Mouse (Mus musculus) T-helper 17 cell (primary cell): ENCODE measurements around the gene Slc16a6.
"Not testable (repeated sequence)": the region's sequence is repeated elsewhere in the genome, so short reads cannot be mapped to it uniquely, and the experiment has no call there.

ENCODE experiments used
- in situ Hi-C, 2 experiments: fragments of 300-600 bp; cut with MboI, MseI; formaldehyde crosslinking; loops; 1 replicate in 1 of 2; 2 replicates in 1 of 2; pipeline ENCODE4 v1.15.1; 2025; ENCODE audit warnings: high pct_unique_total_duplicates in 2 of 2

The Slc16a6 gene

GRCm38 (mm10) chr11:109473171-109474085 is at the start of gene Slc16a6, which contains the start of gene Arsg:
Gene Slc16a6, minus strand, starts transcription at chr11:109473598.
Gene Arsg, plus strand, starts transcription at chr11:109473374.
- in situ Hi-C loops: loop anchor here in 1 of 2 experiments (10.0 kb wide), 1 partner anchor 861 kb away; the partner anchor contains the start of gene Abca5

DNA sequence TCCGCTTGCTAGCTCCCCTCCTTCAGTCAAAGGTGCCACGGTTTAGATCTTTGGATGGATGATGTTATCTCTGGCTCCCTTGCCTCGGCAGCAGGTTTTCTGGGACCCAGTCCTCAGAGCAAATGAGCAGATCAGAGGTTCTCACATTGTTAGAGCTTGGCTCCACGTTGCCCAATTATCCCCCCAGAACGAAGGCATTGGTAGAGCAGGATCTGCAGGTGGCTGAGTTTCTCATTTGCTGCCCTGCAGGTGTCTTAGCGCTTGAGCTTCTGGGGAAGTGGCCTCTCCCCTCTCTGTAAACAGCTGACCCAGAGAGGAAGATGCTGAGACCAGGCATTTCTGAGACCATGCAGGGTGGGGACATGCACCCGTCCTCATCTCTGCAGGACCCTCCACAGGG is 47.6 kb upstream of the Slc16a6 start:
- in situ Hi-C loops: no loop called here

GRCm38 (mm10) chr11:109517816-109518215 is 44.4 kb upstream of the Slc16a6 start:
- in situ Hi-C loops: no loop called here

- in situ Hi-C loops: no loop called here
These were observed 43.9 kb upstream of the Slc16a6 start for GRCm38 (mm10) chr11:109517330-109517729.

GRCm38 (mm10) chr11:109514064-109514612 is 40.7 kb upstream of the Slc16a6 start:
- in situ Hi-C loops: no loop called here

DNA sequence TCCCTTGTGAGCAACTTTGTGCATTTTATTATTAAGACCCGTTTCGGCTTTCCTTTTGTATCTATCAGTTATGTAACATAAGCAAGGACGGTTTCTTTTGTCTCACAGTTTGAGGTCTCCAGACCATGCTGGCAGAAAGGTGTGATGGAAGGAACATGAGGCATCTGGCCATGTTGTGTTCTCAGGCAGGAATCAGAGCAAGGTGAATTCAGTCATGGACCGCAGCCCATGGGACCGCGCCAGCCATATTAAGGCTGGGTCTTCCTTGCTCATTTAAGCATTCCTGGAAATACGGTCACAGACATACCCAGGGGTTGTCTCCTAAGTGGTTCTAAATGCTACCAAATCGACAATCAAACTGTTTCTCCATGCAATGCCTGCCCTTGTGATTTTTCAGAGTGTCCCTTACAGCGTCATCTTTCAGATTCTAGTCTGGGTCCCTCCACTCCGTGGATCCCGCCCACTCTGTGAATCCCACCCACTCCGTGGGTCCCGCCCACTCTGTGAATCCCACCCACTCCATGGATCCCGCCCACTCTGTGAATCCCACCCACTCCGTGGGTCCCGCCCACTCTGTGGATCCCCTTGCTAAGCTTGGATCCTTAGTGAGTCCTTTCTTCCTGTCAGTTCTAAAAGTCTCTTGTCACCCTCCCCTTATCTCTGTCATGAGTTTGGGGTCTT is 39.7 kb upstream of the Slc16a6 start:
- in situ Hi-C loops: no loop called here

DNA sequence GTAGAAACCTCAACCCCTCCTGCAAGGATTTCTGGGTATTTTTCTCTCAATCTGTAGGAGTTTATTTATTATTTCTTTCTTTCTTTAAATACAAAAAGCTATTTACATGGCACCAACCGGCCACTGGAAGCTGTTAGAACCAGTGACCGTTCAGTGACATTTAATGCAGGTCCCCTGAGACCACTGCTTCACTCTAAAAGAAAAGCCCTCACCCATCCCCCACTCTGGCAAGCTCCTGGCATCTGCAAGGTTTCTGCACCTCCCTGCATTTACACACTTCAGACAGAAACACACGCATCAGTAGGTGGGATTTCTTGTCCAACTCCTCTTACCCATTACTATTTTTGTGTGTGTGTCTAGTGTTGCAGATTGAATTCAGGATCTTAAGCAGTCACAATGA is 33.7 kb upstream of the Slc16a6 start:
- in situ Hi-C loops: loop anchor here in 1 of 2 experiments (10.0 kb wide), 1 partner anchor 522 kb away; no protein-coding TSS in a partner anchor

GRCm38 (mm10) chr11:109505823-109506222 is 32.4 kb upstream of the Slc16a6 start:
- in situ Hi-C loops: loop anchor here in 1 of 2 experiments (10.0 kb wide), 1 partner anchor 521 kb away; no protein-coding TSS in a partner anchor

GRCm38 (mm10) chr11:109504977-109505376 is 31.6 kb upstream of the Slc16a6 start:
- in situ Hi-C loops: loop anchor here in 1 of 2 experiments (10.0 kb wide), 1 partner anchor 520 kb away; no protein-coding TSS in a partner anchor

DNA sequence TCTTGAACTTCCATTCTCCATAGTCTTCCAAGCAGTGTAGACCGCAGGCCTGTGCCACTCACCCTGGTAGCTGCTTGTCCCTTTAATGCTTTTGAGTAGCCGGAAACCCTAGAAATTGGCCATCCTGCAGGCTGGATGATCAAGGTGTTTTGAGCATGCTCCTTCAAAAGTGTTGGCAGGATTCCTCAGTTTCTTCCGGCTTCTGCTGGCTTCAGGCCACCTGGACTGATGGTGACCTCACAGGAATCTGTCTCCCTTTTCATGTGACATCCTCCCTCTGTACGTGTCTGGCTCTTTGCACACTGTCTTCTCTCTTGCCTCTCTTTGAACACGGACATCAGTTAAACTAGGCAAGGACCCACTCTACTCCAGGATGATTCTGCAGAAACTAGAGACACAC is 26.8 kb upstream of the Slc16a6 start:
- in situ Hi-C loops: loop anchor here in 1 of 2 experiments (10.0 kb wide), 1 partner anchor 515 kb away; no protein-coding TSS in a partner anchor

- in situ Hi-C loops: no loop called here
These were observed 24.6 kb upstream of the Slc16a6 start for GRCm38 (mm10) chr11:109497990-109498389.

GRCm38 (mm10) chr11:109496996-109497714 is 23.8 kb upstream of the Slc16a6 start:
- in situ Hi-C loops: no loop called here

GRCm38 (mm10) chr11:109496475-109496993 is 23.1 kb upstream of the Slc16a6 start:
- in situ Hi-C loops: no loop called here

DNA sequence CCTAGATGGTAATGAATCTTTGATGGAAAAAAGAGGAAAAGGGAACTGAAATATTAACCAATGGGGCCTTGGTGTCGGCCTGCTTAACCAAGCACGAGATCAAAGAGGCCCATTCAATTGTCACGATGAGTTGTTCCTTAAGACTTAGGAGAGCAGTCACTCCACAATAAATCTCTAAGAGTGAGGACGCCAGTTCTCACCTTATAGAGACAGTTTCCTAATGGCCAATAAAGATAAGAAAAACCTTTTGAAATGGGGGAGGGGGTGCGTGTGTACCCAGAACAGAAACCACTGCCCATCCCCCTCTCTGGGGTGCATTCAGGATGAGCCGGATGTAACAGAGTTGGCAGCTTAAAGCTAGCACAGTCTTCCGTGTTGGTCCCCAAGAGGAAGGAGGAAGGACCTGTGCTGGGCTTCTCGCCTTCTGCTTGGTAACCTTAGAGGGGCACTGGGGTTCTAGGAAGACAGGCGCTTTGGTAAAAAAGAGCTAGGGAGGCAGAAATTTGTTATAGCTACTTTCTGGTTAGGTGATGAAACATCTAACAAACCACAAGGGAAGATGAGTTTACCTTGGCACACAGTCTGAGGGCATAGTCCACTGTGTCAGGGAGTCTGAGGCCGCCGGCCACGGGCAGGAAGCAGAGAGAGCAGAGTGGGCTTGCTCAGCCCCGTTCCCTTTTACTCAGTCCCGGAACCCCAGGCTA is 22.5 kb upstream of the Slc16a6 start:
- in situ Hi-C loops: no loop called here

DNA sequence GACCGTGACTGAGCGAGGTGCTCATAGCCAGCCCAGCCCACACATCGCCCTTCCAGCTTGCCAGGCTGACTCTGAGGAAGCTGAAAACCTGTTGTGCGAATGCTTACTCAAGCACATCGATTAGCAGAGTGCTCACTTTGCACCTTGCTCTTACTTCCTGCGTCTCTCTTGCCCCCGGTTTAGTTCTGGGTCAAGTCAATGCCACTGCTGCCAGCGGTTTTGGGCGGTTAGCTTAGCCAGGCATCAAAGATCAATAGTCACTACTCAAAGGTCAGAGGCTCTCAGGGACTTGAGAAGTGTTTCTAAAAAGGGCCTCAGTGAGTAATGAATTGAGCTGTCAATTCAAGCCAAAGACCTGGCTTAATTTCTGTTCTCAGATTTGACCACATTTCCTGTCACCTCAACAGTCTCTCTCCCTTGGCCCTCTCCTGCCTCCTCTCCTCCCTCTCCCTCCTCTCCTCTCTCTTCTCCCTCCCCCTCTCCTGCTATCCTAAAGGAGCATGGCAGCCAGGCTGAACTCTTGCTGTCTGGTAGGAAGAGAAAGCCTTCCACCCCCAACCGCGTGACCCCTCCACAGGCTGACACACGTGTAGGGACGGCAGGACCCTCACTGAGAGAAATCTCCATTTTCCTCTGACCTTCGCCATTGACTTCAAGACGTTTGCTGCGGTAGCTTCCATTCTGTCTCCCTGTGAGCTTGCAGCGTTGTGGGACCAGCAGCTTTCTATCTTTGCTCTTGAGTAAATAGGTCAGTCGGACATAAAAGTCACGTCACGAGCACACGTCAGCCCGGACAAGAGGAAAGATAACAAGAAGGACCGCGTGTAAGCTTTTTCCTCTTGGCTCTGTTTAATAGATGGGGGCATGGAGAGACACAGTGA is 21.7 kb upstream of the Slc16a6 start:
- in situ Hi-C loops: no loop called here

GRCm38 (mm10) chr11:109492847-109493464 is 19.6 kb upstream of the Slc16a6 start:
- in situ Hi-C loops: not testable (repeated sequence)

GRCm38 (mm10) chr11:109491844-109492243 is 18.4 kb upstream of the Slc16a6 start:
- in situ Hi-C loops: no loop called here

- in situ Hi-C loops: no loop called here
These were observed 16.4 kb upstream of the Slc16a6 start for GRCm38 (mm10) chr11:109489763-109490162.
